Mouse (Mus musculus): Measurements from ENCODE around the gene Foxb1.

DNA sequence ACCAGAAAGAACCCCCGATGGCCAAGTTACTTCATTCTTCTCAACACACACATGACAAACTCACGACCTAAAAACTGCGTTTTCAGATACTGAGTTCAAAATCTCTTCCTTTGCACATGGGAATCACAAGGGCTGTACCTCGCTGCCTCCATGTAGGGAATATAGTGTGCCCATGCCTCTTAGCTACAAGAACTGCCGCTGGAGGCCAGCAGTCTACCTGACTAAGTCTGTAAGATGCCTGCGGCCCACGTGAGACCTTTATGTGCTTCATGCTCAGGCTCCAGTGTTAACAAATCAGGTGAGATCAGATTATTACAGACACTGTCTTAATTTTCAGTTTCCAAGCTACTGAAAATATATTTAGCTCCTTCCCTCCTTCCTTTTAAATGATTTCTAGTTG, 4.7 kb downstream of the Foxb1 start:
- TF ChIP-seq POLR2A (IDR thresholded peaks at IDR 0.05; ENCODE audit: low read depth, low read length) (no peak), CTCF (conservative IDR thresholded peaks at IDR 0.05; ENCODE audit: insufficient read depth, insufficient read length, low read depth, low read length) (no peak)

Data from kidney, adult 2 months (tissue).